Mouse (Mus musculus) spleen, postnatal 4 days (tissue): Measurements from ENCODE around the gene Ptp4a2.

Experiments used
- DNase-seq, 2 experiments: peaks; one replicate each; pipeline ENCODE4 v3.0.0; 2022; ENCODE audit warnings: low spot score in 2 of 2

Gene Ptp4a2

DNA sequence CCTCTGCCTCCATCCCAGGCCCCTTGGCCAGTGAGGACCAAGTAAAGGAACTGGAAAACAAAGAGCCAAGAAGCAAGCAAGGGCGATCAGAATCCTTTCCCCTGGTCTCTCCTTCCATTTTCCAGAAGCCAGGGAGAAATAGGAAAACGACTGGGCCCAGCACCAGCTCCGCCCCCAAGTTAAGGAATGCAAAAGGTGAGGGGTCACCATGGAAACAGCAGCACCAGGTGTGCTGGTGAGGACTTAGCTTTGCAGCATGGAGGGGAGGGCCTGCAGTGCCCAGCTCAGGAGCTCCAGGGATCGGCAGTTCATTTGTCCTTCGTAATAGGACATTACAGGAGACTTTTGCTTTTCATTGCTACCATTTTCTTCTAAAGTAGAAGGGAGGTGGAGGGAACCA, 13.0 kb upstream of the Ptp4a2 start:
- no peak for DNase-seq

DNA sequence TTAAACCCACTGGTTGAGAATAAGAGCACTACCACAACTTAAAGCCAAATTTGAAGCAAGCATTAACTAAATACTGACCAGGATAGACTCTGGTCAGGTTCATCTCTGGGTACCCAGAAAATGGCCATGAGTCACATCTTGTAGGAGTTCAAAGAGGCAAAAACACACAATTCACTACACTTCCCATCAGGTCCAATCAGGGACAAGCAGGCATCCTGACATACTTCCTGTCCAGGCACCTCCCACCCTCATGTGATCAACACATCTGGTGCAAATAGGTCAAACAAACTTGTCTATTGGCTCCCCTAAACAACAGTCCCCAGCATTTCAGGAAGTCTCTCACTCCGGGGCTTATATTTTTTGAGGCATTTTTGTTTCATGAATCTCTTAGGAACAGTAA, 7.7 kb upstream of the Ptp4a2 start:
- no peak for DNase-seq

DNA sequence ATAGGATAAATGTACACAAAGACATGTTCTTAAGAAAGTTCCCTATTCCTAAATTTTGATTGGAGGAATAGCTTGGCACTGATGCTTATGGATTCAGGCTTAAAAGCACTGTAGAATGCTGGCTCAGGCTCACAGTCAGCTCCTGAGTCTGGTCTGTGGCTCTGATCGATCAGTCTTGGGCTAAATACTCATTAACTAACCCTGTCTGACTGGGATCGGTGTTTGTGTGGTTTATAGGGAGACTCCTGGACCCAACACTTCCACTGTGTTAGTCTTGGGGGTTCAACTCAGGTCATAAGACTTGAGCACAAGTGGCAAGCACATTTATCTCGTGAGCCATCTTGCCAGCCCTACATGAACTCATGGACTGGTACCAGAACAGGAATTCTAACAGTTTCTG, 6.0 kb upstream of the Ptp4a2 start:
- no peak for DNase-seq

DNA sequence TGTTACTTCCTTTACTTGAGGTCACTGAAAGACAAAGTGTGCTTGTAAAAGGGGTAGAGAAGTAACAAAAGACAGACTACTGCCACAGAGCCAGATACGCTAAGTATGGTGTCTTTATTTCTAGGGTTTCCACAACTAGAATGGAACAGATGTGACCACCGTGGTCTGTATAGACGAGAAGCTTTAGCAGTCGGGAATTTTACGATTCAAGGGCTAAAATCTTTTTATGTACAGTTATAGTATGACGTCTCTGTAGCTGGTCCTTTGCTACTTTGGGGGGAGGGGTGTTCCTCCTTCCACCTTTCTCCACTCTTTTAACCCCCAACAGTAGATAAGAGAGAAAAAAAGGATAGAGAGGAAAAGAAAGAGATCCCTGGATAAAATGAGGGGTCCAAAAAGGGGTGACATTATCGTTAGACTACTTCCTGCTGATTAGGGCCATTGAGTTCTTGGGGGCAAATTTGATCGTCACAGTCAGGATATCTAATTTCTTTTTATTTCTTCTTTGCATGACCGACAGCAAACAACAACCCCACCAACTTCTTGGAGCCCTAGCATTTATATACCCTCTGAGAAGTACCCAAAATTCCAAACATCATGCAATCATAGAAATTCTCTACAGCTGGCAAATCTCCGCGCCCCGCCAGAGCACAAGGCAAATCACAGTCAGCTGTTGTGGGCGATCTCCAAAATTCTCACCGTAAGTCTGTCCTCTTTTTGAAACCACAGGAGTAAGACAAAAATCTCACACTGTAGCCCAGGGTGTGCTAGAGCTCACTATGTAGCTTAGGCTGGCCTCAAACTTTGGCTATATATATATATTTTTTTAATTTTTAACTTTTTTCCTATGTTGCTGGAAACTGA, 818 bp downstream of the Ptp4a2 start:
- DNase-seq, result no peak

DNA sequence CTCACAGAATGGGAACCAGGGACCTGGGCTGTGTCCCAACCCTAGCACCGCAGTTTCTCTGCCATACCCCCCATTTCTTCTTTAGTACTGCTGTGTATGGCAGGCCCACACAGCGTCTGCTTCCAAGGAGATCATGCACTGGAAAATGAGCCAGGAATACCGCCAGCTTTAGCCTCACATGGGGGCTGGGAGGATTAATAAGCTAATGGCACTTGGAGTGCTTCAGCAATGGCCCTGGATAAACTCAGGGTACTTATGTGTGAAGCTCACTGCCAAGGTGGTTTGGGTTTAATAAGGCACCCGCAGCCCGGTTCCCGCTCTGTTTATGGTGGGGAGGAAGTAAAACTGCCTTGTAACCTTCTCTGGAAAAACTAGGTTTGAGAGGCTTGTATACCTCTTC, 6.6 kb downstream of the Ptp4a2 start:
- no peak for DNase-seq

DNA sequence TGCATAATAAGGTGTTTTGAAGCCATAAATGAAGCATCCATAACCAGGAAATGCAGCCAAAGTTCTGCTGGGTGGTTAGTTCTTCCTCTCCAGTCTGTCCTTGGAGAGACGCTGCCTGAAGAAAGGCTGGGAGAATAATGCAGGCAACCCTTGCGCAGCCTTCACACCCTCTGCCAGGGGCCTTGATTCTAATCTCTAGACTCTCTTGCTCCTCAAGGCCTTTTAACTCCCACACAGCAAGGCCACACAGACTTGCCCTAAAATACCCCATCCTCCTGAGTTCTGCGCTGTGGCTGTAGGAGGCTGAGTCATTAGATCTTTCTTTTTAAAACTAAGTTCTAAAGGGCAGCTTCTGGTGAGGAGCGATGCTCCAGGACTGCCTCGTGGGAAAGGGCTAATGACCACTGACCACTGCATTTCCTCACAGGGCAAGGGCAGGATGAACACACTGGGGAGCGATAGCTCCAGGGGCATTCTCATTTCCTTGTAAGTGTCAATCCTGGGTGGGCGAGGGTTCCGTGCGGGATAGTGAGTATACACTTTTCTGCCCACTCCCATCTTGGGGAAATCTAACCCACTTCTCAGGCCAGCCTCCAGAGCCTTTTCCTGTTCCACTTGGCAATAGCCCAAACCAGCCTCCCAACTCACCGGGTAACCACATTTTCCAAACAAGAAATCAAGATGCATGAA, 7.6 kb downstream of the Ptp4a2 start:
- DNase-seq, result no peak

DNA sequence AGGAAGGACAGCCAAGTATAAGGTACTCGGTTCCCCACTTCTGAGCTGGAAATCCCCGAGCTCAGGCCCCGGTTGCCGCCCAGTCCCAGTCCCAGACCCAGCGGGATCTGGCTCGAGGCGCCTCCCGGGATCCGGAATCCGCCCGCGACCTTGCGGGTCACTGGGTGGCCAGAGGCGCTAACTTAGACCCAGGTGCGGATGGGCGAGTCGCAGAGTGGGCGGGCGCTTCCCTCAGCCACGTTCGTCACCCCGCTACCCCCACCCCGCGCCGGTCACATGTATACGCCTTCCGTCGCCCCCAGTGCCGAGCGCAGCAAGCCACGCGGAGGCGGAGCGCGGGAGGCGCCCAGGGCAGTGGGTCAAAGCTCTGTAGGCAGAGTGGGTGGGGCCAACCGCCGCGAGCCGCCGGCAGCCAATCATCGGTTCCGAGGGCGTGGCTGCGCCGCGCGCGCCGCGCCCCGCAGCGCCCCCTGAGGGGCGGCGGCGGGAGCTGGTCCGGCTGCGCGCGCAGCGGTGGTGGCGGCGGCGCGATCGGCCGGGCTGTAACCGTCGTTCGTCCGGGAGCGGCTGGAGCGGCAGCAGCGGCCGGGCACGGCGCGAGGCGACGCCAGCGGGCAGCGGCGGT, 8.8 kb downstream of the Ptp4a2 start:
- DNase-seq, result peak; percentile 96 to 97

DNA sequence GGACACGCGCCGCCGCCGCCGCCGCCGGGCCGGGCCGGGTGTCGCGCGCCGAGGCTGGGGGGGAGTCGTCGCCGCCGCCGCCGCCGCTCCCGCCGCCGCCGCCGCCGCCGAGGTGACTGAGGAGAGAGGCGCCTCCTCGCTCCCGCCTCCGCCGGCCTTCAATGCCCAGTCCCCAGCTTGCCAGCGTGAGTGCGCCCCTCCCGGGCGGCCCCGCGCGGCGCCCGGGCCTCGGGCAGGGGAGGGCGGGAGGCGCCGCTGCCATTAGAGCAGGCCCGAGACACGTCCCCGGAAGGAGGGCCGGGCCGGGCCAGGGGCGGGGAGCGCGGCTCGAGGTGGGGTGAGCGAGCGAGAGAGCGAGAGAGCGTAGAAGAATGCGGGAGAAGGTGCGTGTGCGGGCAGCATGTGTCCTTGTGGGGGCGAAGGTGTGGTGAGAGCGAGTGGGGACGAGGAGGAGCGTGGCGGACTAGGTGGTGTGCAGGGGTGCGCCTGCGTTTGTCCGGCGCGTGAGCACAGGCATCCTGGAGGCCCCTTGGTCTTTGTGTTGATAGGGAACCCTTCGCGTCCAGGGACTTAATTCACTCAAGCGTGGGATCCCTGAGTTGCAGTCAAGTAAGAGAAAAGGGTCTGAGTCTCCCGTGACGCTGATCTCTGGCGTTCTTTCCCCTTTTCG, 9.5 kb downstream of the Ptp4a2 start:
- DNase-seq, result peak; percentile 82 to 89

DNA sequence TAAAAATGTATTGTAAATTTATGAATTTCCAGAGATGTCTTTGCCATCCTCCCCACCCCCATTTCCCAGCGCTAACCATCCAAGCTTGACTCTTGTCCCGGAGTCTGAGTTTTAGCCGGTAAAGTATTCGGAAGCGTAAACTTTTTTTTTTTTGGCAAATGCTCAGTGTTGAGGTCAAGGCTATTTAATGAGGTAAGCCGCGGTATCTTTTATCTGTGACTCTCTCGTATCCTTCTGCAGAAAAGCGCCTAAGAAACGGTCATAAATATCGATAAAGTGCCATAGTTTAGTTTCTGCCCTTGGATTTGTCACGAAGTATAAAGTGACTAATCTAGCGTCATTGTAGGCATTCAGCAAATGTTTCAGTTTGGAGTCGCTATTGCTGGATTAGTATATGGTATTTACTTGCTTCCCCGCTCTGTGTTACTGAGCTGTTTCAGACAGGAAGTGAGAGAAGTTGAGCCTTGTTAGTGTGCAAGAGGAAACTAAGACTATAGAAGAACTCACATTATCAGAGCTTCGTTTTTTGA, 10.1 kb downstream of the Ptp4a2 start:
- DNase-seq, result no peak

DNA sequence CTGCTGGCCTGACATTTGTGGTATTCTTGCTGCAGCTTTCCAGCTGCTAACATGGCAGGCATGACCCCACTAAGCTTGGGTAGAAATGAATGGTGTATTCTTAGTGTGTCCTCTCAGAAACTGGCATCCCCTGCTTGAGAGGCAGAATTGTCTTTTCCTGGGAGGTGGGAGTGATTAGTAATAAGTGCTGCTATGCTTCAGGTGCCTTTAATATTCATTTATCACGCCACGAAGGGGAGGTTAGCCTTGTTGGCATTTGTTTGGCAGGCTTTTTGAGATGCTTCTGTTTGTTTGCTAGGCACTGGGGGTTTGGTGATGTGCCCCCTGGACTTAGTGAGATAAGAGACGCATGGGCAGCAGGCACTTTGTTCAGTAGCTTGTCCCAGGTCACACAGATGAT, 11.3 kb downstream of the Ptp4a2 start:
- no peak for DNase-seq

DNA sequence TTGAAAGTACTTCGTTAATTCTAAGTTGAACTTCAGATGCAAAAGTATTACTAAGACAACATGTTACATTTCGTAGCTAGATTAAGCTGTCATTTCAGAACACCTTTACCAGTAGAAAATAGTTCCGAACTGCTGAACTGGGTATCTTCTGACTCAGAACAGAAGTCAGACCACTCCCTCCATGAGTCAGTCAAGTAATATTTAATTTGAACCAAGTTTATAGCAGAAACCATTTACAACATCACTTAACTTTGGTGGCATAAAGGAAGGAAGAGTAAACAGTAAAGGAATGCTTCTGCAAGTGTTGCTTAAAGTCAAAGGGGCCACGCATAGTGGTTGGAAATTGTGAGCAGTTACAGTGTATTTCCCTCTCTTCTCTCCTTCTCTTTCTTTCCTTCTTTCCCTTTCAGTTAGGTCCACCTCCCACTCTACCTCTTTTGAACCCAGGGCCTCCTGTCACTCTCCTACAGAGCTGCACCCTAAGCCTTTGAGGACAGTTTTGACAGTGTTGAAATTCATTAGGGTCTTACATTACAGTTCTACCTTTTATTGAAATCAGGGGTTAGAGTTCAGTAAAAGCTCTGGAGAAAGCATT, 12.3 kb downstream of the Ptp4a2 start:
- no peak for DNase-seq

DNA sequence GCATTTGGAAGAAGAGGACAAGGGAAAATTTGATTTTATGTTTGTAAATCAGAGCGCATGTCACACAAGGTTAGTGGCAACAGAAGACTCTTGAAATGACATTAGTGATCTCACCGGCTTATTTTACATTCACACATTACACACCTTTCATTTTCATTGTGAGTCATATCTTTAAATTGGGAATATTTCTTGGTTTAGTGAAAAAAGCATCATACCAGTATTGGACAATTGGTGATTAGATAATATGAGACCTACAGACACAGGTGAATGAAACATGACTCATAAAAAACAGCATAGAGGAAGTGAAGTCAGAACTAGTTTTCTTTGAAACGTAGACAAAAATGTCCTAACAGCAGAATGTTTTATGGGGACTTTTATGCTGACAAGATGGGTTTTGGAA, 16.6 kb downstream of the Ptp4a2 start:
- DNase-seq, result no peak

DNA sequence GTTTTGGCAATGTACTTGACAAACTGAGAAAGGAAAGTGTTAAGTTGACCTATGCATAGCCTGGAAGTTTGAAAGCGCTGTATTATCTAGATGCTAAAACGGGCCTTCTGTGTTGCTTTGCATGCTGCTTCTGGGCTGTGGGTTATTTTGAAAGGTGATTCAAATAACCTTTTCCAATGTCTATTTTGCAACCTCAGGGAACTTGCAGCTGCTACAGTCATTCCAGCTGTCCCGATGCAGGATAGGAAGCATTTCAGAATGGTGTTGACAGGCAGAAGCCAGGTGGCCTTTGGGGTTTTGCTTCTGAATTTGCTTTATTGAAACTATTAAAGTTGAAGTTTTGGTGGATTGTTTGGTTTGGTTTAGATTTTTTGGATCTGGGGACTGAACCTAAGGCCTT, 17.1 kb downstream of the Ptp4a2 start:
- no peak for DNase-seq

DNA sequence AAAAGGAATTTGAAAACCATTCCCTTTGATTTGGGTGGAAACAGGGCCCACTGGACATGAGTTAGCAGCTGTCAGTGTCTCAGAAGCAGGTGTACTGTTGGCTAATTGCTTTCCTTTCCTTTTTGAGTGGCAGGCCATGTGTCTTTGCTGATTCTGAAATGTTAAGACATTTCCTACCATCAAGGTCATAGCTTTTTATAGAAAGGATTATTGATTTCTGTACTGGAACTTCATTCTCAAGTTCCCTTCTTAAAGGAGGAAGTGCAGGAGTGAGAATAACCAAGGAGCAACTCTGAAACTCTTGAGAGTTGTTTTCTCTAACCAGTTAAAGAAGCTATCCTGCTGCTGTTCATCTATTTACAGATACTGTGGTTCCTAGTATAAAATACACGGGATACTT, 18.8 kb downstream of the Ptp4a2 start:
- DNase-seq, result no peak

DNA sequence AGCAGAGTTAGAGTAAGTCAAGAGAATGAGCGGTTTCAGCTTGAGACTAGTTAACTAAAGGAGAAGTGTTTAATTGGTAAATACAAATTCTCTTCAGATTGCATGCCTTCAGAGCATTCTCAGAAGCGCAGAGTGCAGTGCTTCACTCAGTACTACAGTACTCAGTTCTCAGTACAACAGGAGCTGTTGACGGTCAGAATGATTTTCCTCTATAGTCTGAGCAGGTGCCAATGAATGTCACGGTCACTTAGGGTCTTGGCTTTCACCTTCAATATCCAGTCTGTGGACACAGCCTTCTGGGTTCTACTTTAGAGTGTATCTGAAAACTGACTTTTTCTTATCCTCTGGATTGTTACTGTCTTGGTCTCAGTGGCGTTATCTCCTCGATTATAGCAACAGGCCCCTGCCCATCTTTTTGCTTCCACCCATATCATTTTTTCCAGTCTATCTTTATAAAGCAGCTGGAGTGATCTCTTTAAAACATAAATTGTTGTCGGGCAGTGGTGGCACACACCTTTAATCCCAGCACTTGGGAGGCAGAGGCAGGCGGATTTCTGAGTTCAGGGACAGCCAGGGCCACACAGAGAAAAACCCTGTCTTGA, 19.4 kb downstream of the Ptp4a2 start:
- DNase-seq, result no peak

DNA sequence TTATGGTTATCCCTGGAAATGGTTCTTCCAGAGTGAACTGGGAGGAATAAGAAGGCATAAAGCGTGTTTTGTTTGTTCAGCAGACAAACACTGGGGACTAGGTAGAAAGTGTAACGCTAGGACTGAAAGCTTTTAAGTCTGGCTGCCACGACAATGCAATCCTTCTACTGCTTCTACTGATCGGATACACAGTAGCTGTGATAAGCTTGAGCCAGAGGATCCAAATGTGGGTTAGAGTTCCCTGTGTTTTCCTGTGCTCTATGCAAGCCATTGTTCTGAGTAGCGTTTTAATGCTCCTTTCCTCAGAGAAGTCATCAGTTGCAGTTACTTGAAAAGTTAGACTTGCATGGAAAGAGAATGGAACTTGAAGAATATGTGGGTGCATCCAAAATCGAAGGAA, 23.6 kb downstream of the Ptp4a2 start:
- DNase-seq, result no peak

DNA sequence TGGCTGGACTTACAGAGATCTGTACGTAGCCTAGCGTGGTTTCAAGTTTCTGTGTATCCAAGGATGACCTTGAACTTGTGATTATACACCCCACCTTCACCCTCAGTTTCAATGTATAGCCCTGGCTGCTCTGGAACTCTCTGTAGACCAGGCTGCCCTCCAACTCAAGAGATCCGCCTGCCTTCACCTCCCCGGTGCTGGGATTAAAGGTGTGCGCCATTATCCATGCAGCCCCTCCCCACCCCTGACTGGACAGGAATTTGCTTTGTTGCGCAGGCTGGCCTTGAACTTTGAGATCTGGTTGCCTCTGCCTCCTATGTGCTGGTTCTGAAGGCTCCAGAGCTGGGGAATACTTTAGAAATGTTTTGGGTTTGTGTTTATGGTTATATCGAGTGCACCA, 24.3 kb downstream of the Ptp4a2 start:
- DNase-seq, result no peak

DNA sequence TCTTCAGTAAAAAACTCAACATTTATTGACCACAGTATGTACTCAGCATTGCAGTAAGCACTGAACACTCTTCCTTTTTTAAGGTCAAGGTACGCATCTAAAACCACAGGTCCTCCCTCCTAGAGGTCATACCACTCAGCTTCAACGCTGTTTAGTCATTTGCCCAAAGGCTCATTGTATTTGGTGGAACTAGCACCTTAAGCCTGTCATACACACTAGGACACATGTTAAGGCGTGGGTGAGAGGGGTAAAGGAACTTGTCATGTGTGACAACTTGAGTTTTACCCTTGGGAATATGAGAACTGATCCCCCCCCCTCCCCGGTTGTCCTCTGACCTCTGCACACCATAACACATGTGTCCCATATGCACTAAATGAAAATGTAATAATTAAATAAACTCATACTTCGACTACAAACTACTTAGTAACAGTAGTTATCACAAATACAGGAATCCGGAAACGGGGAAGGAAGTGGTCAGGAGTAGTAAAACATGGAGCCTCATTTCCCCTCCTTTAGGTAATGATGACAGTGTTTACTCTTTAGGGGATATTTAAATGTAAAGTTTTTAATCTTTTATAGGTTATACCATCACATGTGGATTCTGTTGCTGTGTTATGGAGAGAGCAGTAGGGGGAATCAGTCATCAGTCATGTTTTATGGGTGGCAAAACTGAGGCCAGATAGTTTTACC, 29.0 kb downstream of the Ptp4a2 start:
- no peak for DNase-seq

DNA sequence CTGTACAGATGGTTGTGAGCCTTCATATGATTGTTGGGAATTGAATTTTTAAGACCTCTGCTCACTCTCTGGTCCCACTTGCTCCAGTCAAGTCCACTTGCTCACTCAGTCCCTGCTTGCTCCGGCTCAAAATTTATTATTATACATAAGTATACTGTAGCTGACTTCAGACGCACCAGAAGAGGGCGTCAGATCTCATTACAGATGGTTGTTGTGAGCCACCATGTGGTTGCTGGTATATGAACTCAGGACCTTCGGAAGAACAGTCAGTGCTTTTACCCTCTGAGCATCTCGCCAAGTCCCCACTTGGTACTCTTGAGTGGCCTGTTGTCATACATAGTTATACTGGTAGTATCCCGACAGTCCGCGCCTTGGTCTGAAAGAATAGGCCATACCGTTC, 35.8 kb downstream of the Ptp4a2 start:
- DNase-seq, result no peak

DNA sequence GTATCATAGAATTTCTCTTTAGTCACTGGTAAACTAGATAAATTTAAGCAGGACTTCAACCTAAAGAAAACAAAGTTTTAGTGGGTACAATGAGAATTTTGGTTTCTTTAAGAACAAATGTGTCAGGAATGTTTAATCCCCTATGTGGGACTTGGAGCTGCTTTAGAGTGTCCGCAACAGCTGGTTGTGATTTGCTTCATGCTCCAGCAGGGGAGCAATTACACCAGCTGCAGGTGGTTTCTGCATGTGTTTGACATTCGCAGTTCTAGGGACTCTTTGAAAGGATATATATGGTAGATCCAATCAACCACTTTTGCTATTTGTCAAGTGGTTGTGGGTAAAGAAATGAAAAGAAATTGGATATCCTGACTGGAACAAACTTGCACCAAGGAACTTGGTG, 39.5 kb downstream of the Ptp4a2 start:
- DNase-seq, result no peak

DNA sequence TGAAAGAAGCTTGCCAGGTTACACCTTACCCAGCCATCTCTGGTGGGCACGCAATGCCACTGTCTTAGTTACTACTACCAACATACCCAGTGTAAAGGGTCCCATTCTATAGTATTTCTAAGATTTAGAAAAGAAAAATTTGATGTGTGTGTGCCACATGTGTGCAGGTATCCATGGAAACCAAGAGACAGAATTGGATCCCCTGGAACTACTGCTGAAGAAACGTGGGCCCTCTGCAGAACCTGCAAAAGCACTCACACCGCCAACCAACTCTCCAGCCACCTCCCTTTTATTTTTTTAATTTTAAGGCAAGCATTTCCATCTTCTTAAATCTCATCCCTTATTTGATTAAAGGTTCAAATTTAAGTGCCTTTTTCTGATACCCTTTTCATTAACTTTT, 40.8 kb downstream of the Ptp4a2 start:
- DNase-seq, result no peak
